Mouse (Mus musculus) intestine, postnatal 0 days (tissue): Measurements from ENCODE around the gene Smpdl3a. TPM values are rescaled to one million over a fixed set of nuclear protein-coding genes. Genes with fewer than 3 reads are reported as not detected.
A peak's percentile ranks its signal among the peaks of the same experiment; 100 is the strongest.

Source experiments
- ATAC-seq: fragments of 200-750 bp; cut with Nextera tagmentation; 2 replicates; pipeline ENCODE4 v1.8.0; 2017; ENCODE audit warnings: mild to moderate bottlenecking, moderate TSS enrichment, moderate library complexity
- H3K27ac ChIP-seq: fragments of 300-500 bp; sonication (generic); 2 replicates; pipeline ENCODE4 v1.5.1; 2014; ENCODE audit warnings: mild to moderate bottlenecking, low read depth, low read length, moderate library complexity
- H3K27me3 ChIP-seq: fragments of 300-500 bp; sonication (generic); replicated peaks from 2 replicates; pipeline ENCODE4 v1.6.1; 2014; ENCODE audit warnings: low read length, mixed read lengths; ENCODE audit not compliant: control insufficient read depth, insufficient read depth
- H3K36me3 ChIP-seq: fragments of 300-500 bp; sonication (generic); 2 replicates; pipeline ENCODE4 v1.6.1; 2014; ENCODE audit warnings: mild to moderate bottlenecking, moderate library complexity; ENCODE audit not compliant: control insufficient read depth, insufficient read depth
- H3K4me1 ChIP-seq: fragments of 300-500 bp; sonication (generic); replicated peaks from 2 replicates; pipeline ENCODE4 v1.6.1; 2014; ENCODE audit warnings: antibody characterized with exemption, low read length, mixed read lengths; ENCODE audit not compliant: control insufficient read depth, insufficient read depth
- H3K4me2 ChIP-seq: fragments of 300-500 bp; sonication (generic); replicated peaks from 2 replicates; pipeline ENCODE4 v1.6.1; 2014; ENCODE audit warnings: low read depth, mild to moderate bottlenecking, moderate library complexity
- H3K4me3 ChIP-seq: fragments of 300-500 bp; sonication (generic); 2 replicates; pipeline ENCODE4 v1.5.1; 2014; ENCODE audit warnings: low read depth, low read length
- H3K9ac ChIP-seq: fragments of 300-500 bp; sonication (generic); 2 replicates; pipeline ENCODE4 v1.6.1; 2014; ENCODE audit warnings: mild to moderate bottlenecking, low read depth, low read length
- H3K9me3 ChIP-seq: fragments of 300-500 bp; sonication (generic); 2 replicates; pipeline ENCODE4 v1.6.1; 2016; ENCODE audit warnings: mixed run types; ENCODE audit not compliant: control insufficient read depth
- CTCF ChIP-seq: sonication (generic); IDR thresholded peaks from 2 replicates; pipeline ENCODE4 v1.5.1; 2016; ENCODE audit warnings: low read depth, mild to moderate bottlenecking, control low read depth, antibody characterized with exemption, moderate library complexity
- WGBS: fragments of 180-500 bp; shearing (Covaris S2); extraction: QIAGEN DNeasy Blood & Tissue Kit; methylation state at CpG from one replicate; pipeline ENCODE4 v1.1.7; 2014; 5-methylcytosine and 5-hydroxymethylcytosine counted together
- polyA plus RNA-seq: library from polyadenylated mRNA; unstranded; fragments of >200 nt; fragmentation: Nextera tagmentation; extraction: Ambion mirVana; gene quantifications from 2 replicates; pipeline ENCODE4 v1.2.1, GENCODE M21; 2015

The Smpdl3a gene
- polyA plus RNA-seq, 1 experiment from 2014 or later = 209 TPM

GRCm38 (mm10) chr10:57763044-57763443, 31.1 kb upstream of the Smpdl3a start:
- Histone ChIP-seq H3K9me3 (no peaks in the 10 kb centered on the region), H3K9ac (no peak overlapping the region), H3K4me1 (no peaks in the 10 kb centered on the region), H3K27ac (no peak overlapping the region), H3K4me2 (no peak overlapping the region), H3K27me3 (no peaks in the 10 kb centered on the region), H3K4me3 (no peak overlapping the region), H3K36me3 (no peaks in the 10 kb centered on the region)
- 16% methylated on average over 1 of the region's 1 CpGs for WGBS
- peak; percentile 73 for ATAC-seq
- TF ChIP-seq CTCF = no peak

GRCm38 (mm10) chr10:57783289-57784130, 10.6 kb upstream of the Smpdl3a start:
- H3K36me3 ChIP-seq = no peaks in the 10 kb centered on the region
- no peak for TF ChIP-seq CTCF
- no peak overlapping the region for H3K9ac ChIP-seq
- no peaks in the 10 kb centered on the region for H3K4me1 ChIP-seq
- H3K27me3 ChIP-seq = no peaks in the 10 kb centered on the region
- 47% methylated on average over 12 of the region's 13 CpGs for WGBS
- H3K4me2 ChIP-seq = no peak overlapping the region
- no peak overlapping the region for H3K4me3 ChIP-seq
- H3K9me3 ChIP-seq = no peaks in the 10 kb centered on the region
- no peak overlapping the region for H3K27ac ChIP-seq
- ATAC-seq = no peak

GRCm38 (mm10) chr10:57784131-57784875, 9.8 kb upstream of the Smpdl3a start:
- no peak overlapping the region for H3K4me2 ChIP-seq
- no peaks in the 10 kb centered on the region for H3K36me3 ChIP-seq
- no peak overlapping the region for H3K9ac ChIP-seq
- ATAC-seq = no peak
- no peaks in the 10 kb centered on the region for H3K27me3 ChIP-seq
- H3K4me1 ChIP-seq = no peaks in the 10 kb centered on the region
- no peak overlapping the region for H3K27ac ChIP-seq
- WGBS = 38% methylated on average over 7 of the region's 7 CpGs
- H3K9me3 ChIP-seq = no peaks in the 10 kb centered on the region
- no peak for TF ChIP-seq CTCF
- no peak overlapping the region for H3K4me3 ChIP-seq

GRCm38 (mm10) chr10:57784876-57785150, 9.3 kb upstream of the Smpdl3a start, which contains the start of gene Fabp7:
Gene Fabp7, plus strand, starts transcription at chr10:57784881.
- no peaks in the 10 kb centered on the region for H3K27me3 ChIP-seq
- no peak within 1 kb of the TSS for H3K27ac ChIP-seq
- no peaks in the 10 kb centered on the region for H3K9me3 ChIP-seq
- H3K9ac ChIP-seq = no peak within 1 kb of the TSS
- no peaks in the 10 kb centered on the region for H3K36me3 ChIP-seq
- no peak for TF ChIP-seq CTCF
- WGBS = 37% methylated on average over 7 of the region's 7 CpGs
- no peak for ATAC-seq
- no peak within 1 kb of the TSS for H3K4me3 ChIP-seq
- H3K4me1 ChIP-seq = no peaks in the 10 kb centered on the region
- 0 out of 2 replicates have a peak within 1 kb of the TSS, but pooled peaks have one; percentile 6 for H3K4me2 ChIP-seq

GRCm38 (mm10) chr10:57785552-57785951, 8.6 kb upstream of the Smpdl3a start:
- Histone ChIP-seq H3K27ac (no peak overlapping the region), H3K4me2 (0 out of 2 replicates have a peak overlapping the region, but pooled peaks have one; percentile 6), H3K9ac (no peak overlapping the region), H3K9me3 (no peaks in the 10 kb centered on the region), H3K4me3 (no peak overlapping the region), H3K27me3 (no peaks in the 10 kb centered on the region), H3K4me1 (no peaks in the 10 kb centered on the region), H3K36me3 (no peaks in the 10 kb centered on the region)
- TF ChIP-seq CTCF = no peak
- WGBS = 78% methylated on average over 2 of the region's 2 CpGs
- ATAC-seq = no peak

- H3K27ac ChIP-seq = no peak overlapping the region; the same call in 1 of the 2 replicates
- no peaks in the 10 kb centered on the region for H3K27me3 ChIP-seq
- H3K36me3 ChIP-seq = no peaks in the 10 kb centered on the region
- H3K4me1 ChIP-seq = no peaks in the 10 kb centered on the region
- WGBS = 88% methylated on average over 1 of the region's 1 CpGs
- no peak overlapping the region for H3K9ac ChIP-seq
- no peak for ATAC-seq
- no peak overlapping the region for H3K4me2 ChIP-seq
- no peaks in the 10 kb centered on the region for H3K9me3 ChIP-seq
- no peak overlapping the region for H3K4me3 ChIP-seq
- no peak for TF ChIP-seq CTCF
Observed at GRCm38 (mm10) chr10:57792957-57793356, 1.2 kb upstream of the Smpdl3a start.
